In the genomic region with DNA sequence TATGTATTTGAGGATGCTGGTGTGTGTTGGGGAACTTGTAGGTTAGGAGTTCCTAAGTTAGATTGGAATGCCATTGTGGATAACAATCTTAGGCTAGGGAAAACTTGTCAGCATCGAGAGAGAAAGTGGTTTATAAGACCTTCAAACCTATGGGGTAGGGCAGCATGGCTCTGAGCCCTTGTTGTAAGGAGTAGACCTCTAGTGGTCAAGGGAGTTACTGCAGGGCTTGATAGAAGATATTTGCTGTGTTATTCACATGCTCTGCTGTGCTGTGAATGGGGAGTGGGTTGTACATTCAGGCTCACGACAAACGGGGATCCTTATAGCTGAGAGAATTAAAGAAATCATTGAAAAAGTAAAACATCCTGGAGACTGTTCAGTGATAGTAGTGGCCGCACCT, we compare ENCODE assay signal across 8 mouse cellular contexts. TPM values are rescaled to one million over a fixed set of nuclear protein-coding genes. Genes with fewer than 3 reads are reported as not detected.
A peak's percentile ranks its signal among the peaks of the same experiment; 100 is the strongest.
DNase-seq lines count a peak whose midpoint lies in the region; ATAC-seq and TF ChIP-seq lines count a peak whose summit lies in the region.

No protein-coding gene starts in this region.

- 33% methylated on average over 4 of the region's 4 CpGs for WGBS in midbrain, embryonic 11.5 days
- WGBS in midbrain, embryonic 15.5 days = 36% methylated on average over 4 of the region's 4 CpGs
- WGBS in lung, embryonic 14.5 days = 27% methylated on average over 4 of the region's 4 CpGs

- no peak overlapping the region for H3K4me2 ChIP-seq in midbrain, embryonic 11.5 days
- H3K4me2 ChIP-seq in midbrain, embryonic 15.5 days = no peak overlapping the region
- no peak overlapping the region for H3K4me2 ChIP-seq in lung, embryonic 14.5 days

- no peaks in the 10 kb centered on the region for H3K36me3 ChIP-seq in midbrain, embryonic 11.5 days (ENCODE audit: control insufficient read depth, insufficient read depth, low read length)
- no peaks in the 10 kb centered on the region for H3K36me3 ChIP-seq in midbrain, embryonic 15.5 days (replicated peaks)
- H3K36me3 ChIP-seq in lung, embryonic 14.5 days (ENCODE audit: insufficient read depth) = no peaks in the 10 kb centered on the region

- no peak overlapping the region for H3K9ac ChIP-seq in midbrain, embryonic 11.5 days (ENCODE audit: low read length)
- H3K9ac ChIP-seq in midbrain, embryonic 15.5 days = no peak overlapping the region
- H3K9ac ChIP-seq in lung, embryonic 14.5 days = no peak overlapping the region

- ATAC-seq in midbrain, embryonic 11.5 days (ENCODE audit: low FRiP score) = peak; percentile 38; the same call in 1 of the 2 replicates
- no peak for ATAC-seq in midbrain, embryonic 15.5 days (replicated peaks)
- ATAC-seq in lung, embryonic 14.5 days (ENCODE audit: insufficient read depth) = no peak; the same call in 1 of the 2 replicates

- peak; percentile 69 to 70 for DNase-seq in cerebellum, adult 18-20 months
- DNase-seq in cerebellum, adult 11-12 months = no peak
- DNase-seq in midbrain, embryonic 11.5 days (ENCODE audit: low spot score, missing footprints) = peak; percentile 95
- peak; percentile 50 for DNase-seq in cerebellum, adult 9-11 months
- peak; percentile 69 for DNase-seq in heart, postnatal 4 days
- DNase-seq in lung, embryonic 14.5 days = peak; percentile 91
- DNase-seq in thymus, postnatal 14 days = peak; percentile 34

- peak; percentile 92 for TF ChIP-seq CTCF in lung, embryonic 14.5 days (IDR thresholded peaks at IDR 0.05; ENCODE audit: low read depth)

- H3K4me1 ChIP-seq in midbrain, embryonic 11.5 days (ENCODE audit: control insufficient read depth, insufficient read depth, low read length) = peaks cover 27% of the 10 kb centered on the region
- peaks cover 34% of the 10 kb centered on the region for H3K4me1 ChIP-seq in midbrain, embryonic 15.5 days
- H3K4me1 ChIP-seq in lung, embryonic 14.5 days (ENCODE audit: insufficient read depth) = no peaks in the 10 kb centered on the region

- no peaks in the 10 kb centered on the region for H3K27me3 ChIP-seq in midbrain, embryonic 11.5 days (ENCODE audit: control insufficient read depth, insufficient read depth, low read length)
- H3K27me3 ChIP-seq in midbrain, embryonic 15.5 days (replicated peaks) = no peaks in the 10 kb centered on the region
- no peaks in the 10 kb centered on the region for H3K27me3 ChIP-seq in lung, embryonic 14.5 days (ENCODE audit: insufficient read depth, low read length)

- H3K9me3 ChIP-seq in midbrain, embryonic 11.5 days (ENCODE audit: control insufficient read depth, low read length) = no peaks in the 10 kb centered on the region
- no peaks in the 10 kb centered on the region for H3K9me3 ChIP-seq in midbrain, embryonic 15.5 days
- no peaks in the 10 kb centered on the region for H3K9me3 ChIP-seq in lung, embryonic 14.5 days (ENCODE audit: low read depth, low read length)

- no peak overlapping the region for H3K4me3 ChIP-seq in midbrain, embryonic 11.5 days (ENCODE audit: low read depth, low read length)
- H3K4me3 ChIP-seq in midbrain, embryonic 15.5 days = no peak overlapping the region
- no peak overlapping the region for H3K4me3 ChIP-seq in lung, embryonic 14.5 days (ENCODE audit: low read depth, low read length)

- no peak overlapping the region for H3K27ac ChIP-seq in midbrain, embryonic 11.5 days (ENCODE audit: low read depth, low read length)
- H3K27ac ChIP-seq in midbrain, embryonic 15.5 days = no peak overlapping the region
- H3K27ac ChIP-seq in lung, embryonic 14.5 days (ENCODE audit: low read depth) = no peak overlapping the region

RNA-seq across cellular contexts. Expression of a gene that starts 35.8 kb away (rescaled TPM):
- 3.9 and 4.3 TPM in 2 replicates for polyA plus RNA-seq in midbrain, embryonic 11.5 days (2014; fragmentation: Nextera tagmentation; extraction: Ambion mirVana)
- polyA plus RNA-seq in midbrain, embryonic 15.5 days (2015; fragmentation: Nextera tagmentation; extraction: Ambion mirVana) = 33.7 and 43.9 TPM in 2 replicates
- total RNA-seq in heart, postnatal 4 days (2021) = 10 to 100 TPM; 17.0 to 18.1 TPM
- 4.3 and 5.9 TPM in 2 replicates for polyA plus RNA-seq in lung, embryonic 14.5 days (2014; fragmentation: Nextera tagmentation; extraction: Ambion mirVana)
